Mouse (Mus musculus) kidney, postnatal 10 days (tissue): ENCODE data around the gene Sort1.

ENCODE experiments used
- DNase-seq: peaks from one replicate; pipeline ENCODE4 v3.0.0; 2021; ENCODE audit warnings: mixed read lengths

Gene Sort1

DNA sequence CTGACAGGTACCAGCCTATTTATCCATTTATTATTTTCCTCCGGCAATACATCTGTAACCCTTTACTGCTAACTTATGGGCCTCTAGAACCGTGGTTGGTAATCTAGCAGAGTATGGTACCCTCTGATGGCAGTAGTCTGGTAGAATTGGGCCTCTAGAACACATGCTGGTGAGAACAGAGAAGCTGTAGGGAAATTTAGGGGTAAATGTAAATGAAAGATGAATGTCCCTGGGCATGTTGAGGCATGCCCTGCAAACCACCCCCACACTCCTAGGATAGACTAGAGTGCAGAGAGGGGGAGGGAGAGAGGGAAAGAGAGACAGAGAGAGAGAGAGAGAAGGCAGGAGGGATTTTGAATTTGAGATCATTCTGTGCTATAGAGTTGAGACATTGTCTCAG, 100.5 kb downstream of the Sort1 start:
- no peak for DNase-seq

- no peak for DNase-seq
Observed at GRCm38 (mm10) chr3:108386186-108386585, 102.3 kb downstream of the Sort1 start.

- DNase-seq, result peak; percentile 98
Observed at GRCm38 (mm10) chr3:108389111-108389545, 105.2 kb downstream of the Sort1 start.

DNA sequence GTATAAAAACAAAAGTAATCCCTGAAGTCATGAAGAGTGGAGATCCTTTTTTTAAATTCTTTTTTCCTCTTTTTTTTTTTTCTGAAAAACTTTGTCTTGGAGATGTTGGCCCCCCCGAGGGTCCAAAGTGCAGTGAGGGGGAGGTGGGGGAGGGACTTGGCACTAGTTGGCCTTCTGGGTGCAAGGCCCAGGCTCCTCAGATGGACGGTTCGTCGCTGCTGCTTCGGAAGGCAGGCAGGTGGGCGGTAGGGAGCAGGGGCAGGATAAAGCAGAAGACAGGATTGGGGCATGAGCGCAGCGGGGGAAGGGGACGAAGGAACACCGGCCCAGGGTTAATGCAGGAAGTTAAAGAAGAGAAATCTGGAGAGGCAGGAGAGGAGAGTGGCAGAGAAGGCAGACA, 108.4 kb downstream of the Sort1 start:
- DNase-seq, result peak; percentile 83

DNA sequence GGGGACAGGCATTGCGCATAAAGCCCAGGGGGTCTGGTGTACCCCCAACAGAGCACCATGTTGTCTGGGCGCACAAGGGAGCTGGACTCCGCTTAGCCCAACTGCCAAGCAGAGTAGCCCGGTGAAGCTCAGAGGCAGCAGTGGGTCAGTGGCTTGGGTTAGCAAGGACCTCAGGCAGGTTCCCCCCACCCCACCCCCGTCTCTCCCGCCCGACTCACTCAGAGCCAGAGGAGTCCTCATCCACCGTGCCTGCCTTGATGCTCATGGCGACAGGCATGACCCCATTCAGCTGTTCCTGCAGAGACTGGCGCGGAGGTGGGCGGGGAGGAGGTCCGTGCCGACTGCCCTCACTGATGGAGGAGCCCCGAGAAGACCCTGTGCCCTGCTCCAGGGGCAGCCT, 108.9 kb downstream of the Sort1 start:
- no peak for DNase-seq

- no peak for DNase-seq
Observed at GRCm38 (mm10) chr3:108398281-108398680, 114.4 kb downstream of the Sort1 start.

GRCm38 (mm10) chr3:108400442-108400841, 116.6 kb downstream of the Sort1 start:
- no peak for DNase-seq

DNA sequence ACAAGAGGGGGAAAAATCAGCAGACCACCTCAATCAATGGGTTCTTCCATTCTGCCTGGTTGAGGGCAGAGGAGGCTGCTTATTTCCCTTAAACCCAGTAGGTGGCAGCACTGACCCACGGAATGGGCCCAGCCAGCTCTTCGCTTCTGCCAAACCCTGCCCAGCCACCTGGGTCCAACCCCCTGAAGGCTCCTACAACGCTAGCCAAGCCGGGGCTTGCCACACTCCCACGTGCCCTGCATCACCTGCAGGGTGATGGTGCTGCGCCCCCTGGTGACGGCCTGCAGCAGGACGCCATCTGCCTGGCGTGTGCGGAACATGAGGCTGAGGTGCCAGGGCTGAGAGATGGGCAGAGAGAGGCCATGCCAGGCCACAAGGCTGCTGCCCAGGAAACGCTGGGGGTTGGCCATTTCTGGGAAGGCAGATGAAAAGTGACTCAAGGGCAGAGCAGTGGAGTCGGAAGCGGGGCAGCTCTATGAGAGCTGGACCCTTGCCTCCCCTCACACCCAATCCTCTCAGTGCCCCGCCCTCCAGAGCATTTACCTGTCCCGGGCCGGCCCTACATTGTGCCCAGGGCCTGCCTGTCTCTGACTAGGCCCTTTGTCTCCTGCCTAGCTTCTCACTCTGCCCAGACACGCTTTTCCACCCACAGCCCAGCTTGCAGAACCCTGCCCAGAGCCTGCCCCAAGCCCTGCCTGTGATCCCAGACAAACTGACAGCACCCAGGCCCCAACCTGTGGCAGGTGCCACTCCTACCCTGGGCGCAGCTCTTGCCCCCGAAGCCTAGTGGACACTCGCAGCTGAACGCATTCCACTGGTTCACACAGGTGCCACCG, 118.0 kb downstream of the Sort1 start:
- DNase-seq, result peak; percentile 94

- peak; percentile 34 for DNase-seq
Observed at GRCm38 (mm10) chr3:108402528-108402920, 118.6 kb downstream of the Sort1 start.

DNA sequence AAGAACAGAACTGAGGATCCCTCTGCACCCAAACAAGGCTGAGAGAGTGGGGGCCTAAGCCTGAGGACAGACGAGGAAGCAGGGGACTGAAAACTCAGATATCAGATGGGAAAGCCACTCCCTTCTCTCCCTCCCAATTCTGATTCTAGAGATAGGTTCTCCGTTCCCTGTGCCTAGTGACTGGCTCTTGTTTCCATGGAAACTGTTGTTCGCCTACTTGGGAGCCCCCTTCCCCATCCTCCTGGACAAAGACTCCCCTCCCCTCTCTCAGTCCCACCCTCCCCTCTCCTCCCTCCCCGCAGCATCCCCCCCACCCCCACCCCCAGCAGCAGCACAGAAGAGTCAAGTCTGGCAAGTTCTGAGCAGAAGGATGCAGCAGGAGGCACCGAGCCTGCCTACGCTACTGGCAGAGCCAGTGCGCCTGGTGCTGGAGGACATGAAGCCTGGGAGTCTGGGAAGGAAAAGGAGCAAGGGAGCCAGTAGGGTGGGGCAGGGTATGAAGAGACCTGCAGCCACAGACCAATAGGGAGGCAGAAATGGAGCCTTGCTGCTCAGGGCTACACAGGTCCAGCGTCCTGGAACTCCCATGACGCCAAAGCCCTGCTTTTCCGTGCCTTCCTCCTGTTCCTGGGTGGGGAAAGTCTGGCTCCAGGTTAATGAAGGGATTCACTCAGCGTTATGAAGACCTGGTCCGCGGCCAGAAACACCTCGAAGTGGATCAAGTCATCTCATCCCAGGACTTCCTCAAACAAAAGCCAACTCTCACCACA, 121.8 kb downstream of the Sort1 start:
- DNase-seq, result no peak

DNA sequence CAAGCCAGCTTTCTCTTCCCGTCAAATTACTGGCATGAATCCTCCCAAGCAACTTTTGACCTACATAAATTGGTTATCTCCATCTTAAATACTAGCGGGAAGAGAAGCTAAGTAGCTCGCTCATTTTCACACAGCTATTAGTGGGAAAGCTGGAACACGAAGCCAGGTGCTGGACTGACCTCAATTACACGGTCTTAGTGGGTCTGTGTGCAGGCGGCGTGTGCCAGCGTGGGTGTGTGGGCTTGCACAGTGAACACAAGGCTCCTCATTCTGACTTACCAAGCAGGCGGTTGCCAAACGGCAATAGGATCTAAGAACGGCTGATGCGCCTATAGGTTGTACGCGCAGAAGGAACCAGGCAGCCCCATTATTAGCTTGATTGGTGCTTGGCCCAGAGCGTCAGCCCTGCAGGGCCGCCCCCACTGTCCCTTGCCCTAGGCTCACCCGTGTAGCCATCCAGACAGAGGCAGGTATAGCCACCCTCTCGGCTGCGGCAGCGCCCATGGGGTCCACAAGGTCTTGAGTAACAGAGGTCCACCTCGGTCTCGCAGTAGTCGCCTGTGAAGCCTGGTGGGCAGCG, 122.5 kb downstream of the Sort1 start:
- DNase-seq, result no peak

DNA sequence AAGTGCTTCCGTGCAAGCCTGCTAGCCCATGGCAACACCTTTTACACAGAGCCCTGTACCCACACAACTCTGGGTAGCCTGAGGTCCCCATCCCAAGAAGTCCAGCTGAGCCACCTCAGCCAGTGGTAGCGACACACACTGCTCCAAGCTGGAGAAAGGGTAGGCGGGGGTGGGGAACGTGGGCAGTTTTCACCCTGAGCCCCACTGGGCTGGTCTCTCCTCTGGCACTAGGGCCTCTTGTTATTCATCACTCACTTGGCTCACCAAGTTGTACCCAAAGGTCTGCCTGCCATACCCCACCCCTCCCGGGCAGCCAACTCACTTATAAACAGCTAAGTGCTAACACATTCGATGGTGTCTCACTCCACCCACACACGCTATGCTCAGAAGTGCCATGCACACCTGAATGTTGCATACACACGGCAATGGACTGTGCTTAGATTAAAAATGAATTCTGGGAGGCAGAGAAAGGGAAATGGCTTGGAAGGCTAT, 124.7 kb downstream of the Sort1 start:
- DNase-seq, result peak; percentile 28

DNA sequence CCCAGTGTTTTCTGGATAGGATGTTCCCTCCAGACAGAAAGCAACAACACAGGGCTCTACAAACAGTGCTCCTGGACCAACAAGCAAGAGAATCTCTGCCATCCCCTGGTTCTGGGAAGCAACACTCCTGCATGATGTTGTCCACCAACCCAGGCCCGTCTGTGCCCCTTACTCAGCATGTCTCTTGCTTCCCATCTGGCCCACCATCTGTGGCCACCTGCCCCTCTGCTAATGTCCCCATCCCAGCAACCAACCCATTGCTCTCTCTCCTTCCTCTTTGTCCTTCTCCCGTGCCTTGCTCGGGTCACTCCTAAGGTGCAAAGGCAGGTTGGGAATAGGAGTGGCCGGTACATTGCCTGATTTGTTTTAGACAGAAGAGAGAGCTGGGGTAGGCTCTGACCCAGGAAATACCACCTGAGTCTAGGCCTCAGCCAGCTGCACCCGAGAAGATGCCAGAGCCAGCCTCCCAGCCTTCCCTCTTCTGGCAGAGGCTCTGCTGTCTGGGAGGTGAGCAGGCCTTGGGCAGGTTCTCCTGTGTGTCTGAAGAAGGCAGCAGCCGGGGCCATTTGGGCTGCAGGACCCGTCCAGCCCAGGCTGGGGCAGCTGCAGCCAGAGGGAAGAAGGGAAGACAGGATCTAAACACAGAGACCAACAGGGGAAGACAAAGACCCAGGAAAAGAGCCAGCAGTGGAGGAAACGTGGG, 125.9 kb downstream of the Sort1 start:
- peak; percentile 34 for DNase-seq

DNA sequence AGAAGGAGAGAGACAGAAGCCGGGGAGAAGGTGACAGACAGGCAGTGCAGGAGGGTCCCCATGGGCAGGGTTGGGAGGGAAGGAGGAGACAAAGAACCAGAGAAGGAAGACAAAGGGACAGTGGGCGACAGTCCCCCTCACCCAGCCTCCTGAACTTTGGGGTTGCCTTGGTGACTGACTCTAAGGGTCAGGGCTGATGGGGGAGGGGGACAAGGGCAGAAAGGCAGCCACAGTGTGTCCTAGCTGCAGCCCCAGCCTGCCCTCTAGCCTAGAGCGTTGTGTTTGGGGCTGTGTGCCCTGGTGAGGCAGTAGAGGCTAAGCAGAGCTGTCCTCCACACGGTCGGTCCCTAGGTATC, 126.5 kb downstream of the Sort1 start:
- no peak for DNase-seq
